Mouse (Mus musculus): Measurements from ENCODE around the gene Gtpbp2.

Gtpbp2 gene

GRCm38 (mm10) chr17:46206676-46207075, 45.8 kb downstream of the Gtpbp2 start:
- no peak for DNase-seq (ENCODE audit: low spot score in 2 of 2)

GRCm38 (mm10) chr17:46210550-46210949, 49.7 kb downstream of the Gtpbp2 start:
- DNase-seq (ENCODE audit: low spot score in 2 of 2) = no peak

Data from frontal cortex, postnatal 36 days (tissue).